ENCODE assay signal across 17 mouse cellular contexts in the genomic region with DNA sequence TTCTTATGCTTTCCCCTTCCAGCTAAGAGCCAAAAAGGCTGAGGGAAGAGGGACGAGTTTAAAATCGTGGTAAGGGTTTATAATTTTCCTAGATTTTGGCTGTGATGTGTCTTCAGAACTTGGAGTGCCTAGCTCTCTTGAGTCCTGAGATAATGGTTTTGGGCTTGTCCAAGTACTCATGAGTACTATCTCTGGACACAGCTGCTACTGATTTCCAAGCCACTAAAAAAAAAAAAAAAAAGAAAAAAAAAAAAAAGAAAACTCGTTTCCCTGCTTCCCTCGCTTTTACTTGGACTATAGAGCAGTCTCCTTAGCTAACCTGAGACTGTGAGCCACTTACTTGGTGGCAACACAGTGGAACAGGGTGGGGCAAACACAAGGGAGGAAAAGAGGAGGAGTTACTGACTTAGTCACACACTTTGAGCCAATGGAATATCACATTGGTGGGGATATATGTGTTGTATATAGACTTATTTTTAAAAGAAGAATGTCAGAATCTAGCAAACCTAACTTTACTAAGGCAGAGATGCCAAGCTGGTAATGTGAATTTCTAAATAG. TPM values are rescaled to one million over a fixed set of nuclear protein-coding genes. Genes with fewer than 3 reads are reported as not detected.
A peak's percentile ranks its signal among the peaks of the same experiment; 100 is the strongest.
DNase-seq lines count a peak whose midpoint lies in the region; ATAC-seq and TF ChIP-seq lines count a peak whose summit lies in the region.
"Had no signal": no experiment of that assay in that cellular context is flagged by ENCODE, and none has a peak within 500 bp of the region (broad histone marks: within the 10 kb centered on the region; RNA-seq: fewer than 3 reads in every experiment).

No protein-coding gene starts in this region.

- H3K27me3 ChIP-seq in liver, postnatal 0 days (ENCODE audit: insufficient read depth, low read length) = 0 out of 2 replicates have a peak, but pooled peaks cover 3% of the 10 kb centered on the region
- peaks cover 15% of the 10 kb centered on the region for H3K27me3 ChIP-seq in liver, embryonic 12.5 days (replicated peaks)
- peaks cover 19% of the 10 kb centered on the region for H3K27me3 ChIP-seq in forebrain, embryonic 16.5 days (replicated peaks; ENCODE audit: control insufficient read depth, insufficient read depth, low read length)
- H3K27me3 ChIP-seq in hindbrain, embryonic 10.5 days (ENCODE audit: insufficient read depth, poor library complexity, severe bottlenecking) = peaks cover 77% of the 10 kb centered on the region

- H3K27ac ChIP-seq in liver, postnatal 0 days (ENCODE audit: low read depth) = no peak overlapping the region
- no peak overlapping the region for H3K27ac ChIP-seq in liver, embryonic 12.5 days
- H3K27ac ChIP-seq in forebrain, embryonic 16.5 days (ENCODE audit: low read length) = no peak overlapping the region
- H3K27ac ChIP-seq in hindbrain, embryonic 10.5 days = no peak overlapping the region
- H3K27ac ChIP-seq: embryonic facial prominence, embryonic 10.5 days; embryonic facial prominence, embryonic 12.5 days; forebrain, embryonic 13.5 days; forebrain, embryonic 15.5 days had no signal

- H3K9ac ChIP-seq in liver, postnatal 0 days (replicated peaks) = no peak overlapping the region
- H3K9ac ChIP-seq in liver, embryonic 12.5 days = no peak overlapping the region
- no peak overlapping the region for H3K9ac ChIP-seq in forebrain, embryonic 16.5 days (replicated peaks; ENCODE audit: low read depth, low read length)
- H3K9ac ChIP-seq: embryonic facial prominence, embryonic 12.5 days; forebrain, embryonic 13.5 days; forebrain, embryonic 15.5 days had no signal

- 47% methylated on average over 4 of the region's 4 CpGs for WGBS in liver, postnatal 0 days (ENCODE audit: insufficient replicate concordance)
- WGBS in liver, embryonic 12.5 days (ENCODE audit: insufficient replicate concordance) = 45% methylated on average over 4 of the region's 4 CpGs
- 70% methylated on average over 4 of the region's 4 CpGs for WGBS in forebrain, embryonic 16.5 days
- WGBS in hindbrain, embryonic 10.5 days = 74% methylated on average over 4 of the region's 4 CpGs

- no peaks in the 10 kb centered on the region for H3K9me3 ChIP-seq in liver, postnatal 0 days (ENCODE audit: low read length)
- H3K9me3 ChIP-seq in liver, embryonic 12.5 days (replicated peaks) = no peaks in the 10 kb centered on the region
- H3K9me3 ChIP-seq in forebrain, embryonic 16.5 days (ENCODE audit: control insufficient read depth, low read length) = no peaks in the 10 kb centered on the region
- H3K9me3 ChIP-seq in hindbrain, embryonic 10.5 days = no peaks in the 10 kb centered on the region
- H3K9me3 ChIP-seq: embryonic facial prominence, embryonic 10.5 days; embryonic facial prominence, embryonic 12.5 days; forebrain, embryonic 13.5 days; forebrain, embryonic 15.5 days had no signal

- no peaks in the 10 kb centered on the region for H3K36me3 ChIP-seq in liver, postnatal 0 days (replicated peaks; ENCODE audit: insufficient read depth, low read length)
- H3K36me3 ChIP-seq in liver, embryonic 12.5 days = no peaks in the 10 kb centered on the region
- H3K36me3 ChIP-seq in forebrain, embryonic 16.5 days (ENCODE audit: control insufficient read depth, insufficient read depth) = no peaks in the 10 kb centered on the region
- H3K36me3 ChIP-seq in hindbrain, embryonic 10.5 days = no peaks in the 10 kb centered on the region
- H3K36me3 ChIP-seq: embryonic facial prominence, embryonic 10.5 days; embryonic facial prominence, embryonic 12.5 days; forebrain, embryonic 15.5 days had no signal

- 0 out of 2 replicates have a peak, but pooled peaks have one; percentile 27 for TF ChIP-seq EP300 in liver, postnatal 0 days (IDR thresholded peaks at IDR 0.05; ENCODE audit: low read depth)

- no peak overlapping the region for H3K4me2 ChIP-seq in liver, postnatal 0 days (ENCODE audit: low read depth, low read length)
- no peak overlapping the region for H3K4me2 ChIP-seq in liver, embryonic 12.5 days
- H3K4me2 ChIP-seq in forebrain, embryonic 16.5 days (ENCODE audit: low read length) = no peak overlapping the region
- H3K4me2 ChIP-seq: embryonic facial prominence, embryonic 12.5 days; forebrain, embryonic 13.5 days; forebrain, embryonic 15.5 days had no signal

- ATAC-seq in liver, postnatal 0 days = peak; percentile 56
- ATAC-seq in liver, embryonic 12.5 days = no peak
- ATAC-seq in erythroblast, adult 5-6 weeks (replicated peaks; ENCODE audit: low FRiP score, poor library complexity, severe bottlenecking) = peak; percentile 64; the same call in 1 of the 2 replicates
- peak; percentile 61 for ATAC-seq in megakaryocyte progenitor cell, adult 5-6 weeks (replicated peaks; ENCODE audit: poor library complexity)
- no peak for ATAC-seq in forebrain, embryonic 16.5 days
- ATAC-seq: activated CD4-positive, CD25-positive, alpha-beta regulatory T cell, adult 4 months; forebrain, embryonic 13.5 days; forebrain, embryonic 15.5 days had no signal

- DNase-seq in liver, postnatal 0 days = no peak
- DNase-seq in layer of hippocampus, postnatal 14 days (ENCODE audit: low spot score in 2 of 2) = no peak
- no peak for DNase-seq in hindbrain, embryonic 10.5 days (ENCODE audit: low spot score)
- DNase-seq: adrenal gland, adult 8-10 months; adrenal gland, postnatal 14 days; adrenal gland, postnatal 36 days; cerebellum, adult 9-10 months had no signal

- TF ChIP-seq CTCF in liver, postnatal 0 days (IDR thresholded peaks at IDR 0.05; ENCODE audit: low read depth) = no peak

- H3K4me1 ChIP-seq in liver, postnatal 0 days (ENCODE audit: insufficient read depth) = no peaks in the 10 kb centered on the region
- H3K4me1 ChIP-seq in liver, embryonic 12.5 days = no peaks in the 10 kb centered on the region
- no peaks in the 10 kb centered on the region for H3K4me1 ChIP-seq in forebrain, embryonic 16.5 days (replicated peaks; ENCODE audit: control insufficient read depth, insufficient read depth, low read length)
- H3K4me1 ChIP-seq in hindbrain, embryonic 10.5 days (replicated peaks) = no peaks in the 10 kb centered on the region
- H3K4me1 ChIP-seq: embryonic facial prominence, embryonic 10.5 days; embryonic facial prominence, embryonic 12.5 days; forebrain, embryonic 13.5 days; forebrain, embryonic 15.5 days had no signal

- no peak overlapping the region for H3K4me3 ChIP-seq in liver, postnatal 0 days (ENCODE audit: low read depth, low read length)
- no peak overlapping the region for H3K4me3 ChIP-seq in liver, embryonic 12.5 days
- no peak overlapping the region for H3K4me3 ChIP-seq in forebrain, embryonic 16.5 days (replicated peaks; ENCODE audit: low read length)
- no peak overlapping the region for H3K4me3 ChIP-seq in hindbrain, embryonic 10.5 days
- H3K4me3 ChIP-seq: embryonic facial prominence, embryonic 10.5 days; embryonic facial prominence, embryonic 12.5 days; erythroblast, embryonic 14.5 days; forebrain, embryonic 13.5 days; forebrain, embryonic 15.5 days had no signal

RNA-seq across cellular contexts. Expression of a gene that starts 11.2 kb away (rescaled TPM):
- polyA plus RNA-seq in liver, postnatal 0 days (2015; fragmentation: Nextera tagmentation; extraction: Ambion mirVana) = 23.6 and 34.2 TPM in 2 replicates
- polyA plus RNA-seq in liver, embryonic 12.5 days (2016; fragmentation: Nextera tagmentation; extraction: Ambion mirVana) = 16.0 and 17.1 TPM in 2 replicates
- total RNA-seq in erythroblast, adult 5-6 weeks (2015; ENCODE audit: low replicate concordance) = 12.7 and 16.1 TPM in 2 replicates
- total RNA-seq in erythroblast, adult 5-6 weeks (2017; ENCODE audit: low replicate concordance) = 12.3 and 14.6 TPM in 2 replicates
- 24.6 and 26.8 TPM in 2 replicates for total RNA-seq in megakaryocyte progenitor cell, adult 5-6 weeks (2015)
- total RNA-seq in megakaryocyte progenitor cell, adult 5-6 weeks (2017) = 25.3 and 29.8 TPM in 2 replicates
- 101 and 104 TPM in 2 replicates for polyA plus RNA-seq in forebrain, embryonic 16.5 days (2015; fragmentation: Nextera tagmentation; extraction: Ambion mirVana)
- total RNA-seq in layer of hippocampus, postnatal 14 days (2021) = 100 to 1,000 TPM; 126 to 133 TPM
- 122 and 124 TPM in 2 replicates for polyA plus RNA-seq in hindbrain, embryonic 10.5 days (2016; fragmentation: Nextera tagmentation; extraction: Ambion mirVana)

Comparison
In these comparisons a context has a peak if more than half of its experiments do, and no peak if none do; other contexts are left out.
1. ATAC-seq: peak in liver, postnatal 0 days (single experiment), erythroblast, adult 5-6 weeks (single experiment) and megakaryocyte progenitor cell, adult 5-6 weeks (single experiment); none in liver, embryonic 12.5 days (single experiment) and forebrain, embryonic 16.5 days (single experiment).